Mouse (Mus musculus) cerebellum, adult 9-10 months (tissue): ENCODE measurements around the gene Bace2.

ENCODE experiments used
- DNase-seq: peaks from one replicate; pipeline ENCODE4 v3.0.0; 2022

The Bace2 gene

DNA sequence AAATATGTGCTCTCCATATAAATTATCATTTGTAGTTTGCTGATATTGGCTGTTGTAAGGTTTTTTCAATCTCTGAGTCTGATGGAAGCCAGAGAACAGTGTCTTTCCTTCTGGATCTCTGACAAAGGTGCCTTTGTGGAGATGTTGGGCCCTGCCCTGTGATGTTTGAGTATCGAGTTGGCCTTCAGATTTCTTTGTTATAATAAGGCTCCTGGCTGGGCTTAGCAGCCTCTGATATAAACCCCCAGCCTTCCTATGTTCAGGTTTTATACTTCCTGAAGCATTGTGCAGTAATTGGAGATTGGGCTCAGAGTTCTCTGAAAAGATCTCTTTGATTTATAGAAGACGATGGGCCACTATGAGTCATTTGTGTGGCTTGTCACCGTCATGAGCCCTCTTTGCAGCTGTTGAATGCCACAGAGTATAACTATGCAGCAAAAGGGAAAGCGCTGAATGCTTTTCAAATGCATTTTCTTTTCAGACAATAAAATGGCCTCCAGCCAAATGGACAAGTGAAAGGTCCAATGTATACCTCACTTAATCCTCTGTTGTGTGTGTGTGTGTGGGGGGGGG lies 45.8 kb downstream of the Bace2 start:
- DNase-seq: no peak

DNA sequence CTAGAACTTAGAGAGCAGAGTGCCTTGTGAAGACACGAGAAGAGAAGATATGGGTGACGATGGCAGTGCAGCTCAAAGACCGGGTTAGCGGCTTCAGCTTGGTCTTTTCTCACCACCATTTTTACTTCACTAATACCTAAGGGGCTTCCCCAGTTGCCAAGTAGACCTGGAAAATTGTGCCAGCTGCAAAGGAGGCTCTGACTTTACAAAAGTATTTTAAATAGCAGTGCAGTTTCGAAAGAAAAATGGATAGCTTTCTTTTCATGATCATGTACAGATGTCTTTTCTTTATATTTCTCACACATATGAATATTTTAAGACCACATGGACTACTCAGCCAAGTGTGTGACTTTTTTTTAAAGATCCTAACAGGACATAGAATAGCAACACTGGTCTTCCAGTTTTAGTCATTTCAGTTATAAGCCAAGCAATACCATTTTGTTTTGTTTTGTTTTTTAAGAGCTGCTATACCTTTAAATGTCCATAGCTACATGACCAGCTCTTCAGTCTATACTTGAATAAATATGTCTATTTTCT lies 49.0 kb downstream of the Bace2 start:
- no peak for DNase-seq

DNA sequence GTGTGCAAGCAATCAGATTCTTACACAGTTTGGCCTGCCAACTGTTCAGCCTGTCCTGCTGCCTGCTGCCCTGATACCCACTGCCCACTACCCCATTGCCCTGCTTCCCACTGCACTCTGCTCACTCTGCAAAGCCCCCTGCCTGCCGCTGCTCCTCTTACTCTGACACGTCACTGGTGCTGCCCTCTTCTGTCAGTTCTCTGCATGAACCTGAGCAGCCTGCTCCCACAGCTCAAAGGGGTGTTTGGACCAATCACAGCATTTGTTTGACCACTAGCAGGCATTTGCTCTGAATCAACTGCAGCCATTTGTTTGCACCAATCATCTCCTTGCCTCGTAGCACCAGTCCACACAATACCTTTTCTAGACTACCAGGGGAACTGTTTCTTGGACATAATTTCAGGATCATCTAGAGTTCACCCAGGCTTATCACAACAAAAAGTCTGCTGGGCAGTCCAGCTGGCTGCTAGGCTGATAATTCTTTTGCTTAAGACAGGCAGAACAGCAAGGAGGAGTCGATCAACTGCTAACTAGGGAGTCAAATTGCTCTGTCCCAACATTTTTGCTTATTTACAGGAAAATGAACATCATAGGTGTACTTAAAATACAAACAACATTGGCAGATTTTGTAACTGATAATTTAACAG lies 61.5 kb downstream of the Bace2 start:
- no peak for DNase-seq

DNA sequence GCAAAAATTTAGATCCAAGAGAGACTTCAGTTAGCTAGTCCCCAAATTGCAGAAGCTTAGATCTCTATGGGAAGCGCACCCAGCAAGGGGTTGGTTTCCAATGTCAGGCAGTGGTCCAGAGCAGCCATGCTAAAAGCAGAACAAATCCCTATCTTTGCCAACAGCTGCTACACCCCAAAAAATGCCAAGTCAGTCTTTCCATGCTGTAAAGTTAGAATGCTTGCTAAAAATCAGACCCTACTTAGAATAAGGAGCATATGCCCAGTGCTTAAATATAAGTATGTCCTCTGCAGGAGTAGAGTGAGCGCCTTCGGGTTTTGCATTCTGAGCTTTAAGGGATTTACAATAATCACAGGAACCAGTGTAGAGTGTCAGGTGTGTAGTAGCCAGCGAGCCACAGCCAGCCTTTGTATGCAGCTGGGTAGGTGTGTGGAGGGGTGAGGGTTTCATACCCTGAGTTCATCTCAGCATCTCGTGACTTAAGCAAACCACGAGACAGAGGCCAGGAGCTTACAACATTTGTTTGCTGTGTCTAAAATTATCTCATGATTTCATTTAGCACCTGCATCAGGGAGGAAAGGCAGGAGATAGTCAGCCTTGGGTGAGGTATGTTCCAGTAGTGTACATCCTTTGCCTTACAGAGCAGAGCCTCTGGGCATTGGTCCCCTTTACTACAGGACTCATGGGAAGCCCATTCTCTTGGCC lies 62.4 kb downstream of the Bace2 start:
- no peak for DNase-seq

DNA sequence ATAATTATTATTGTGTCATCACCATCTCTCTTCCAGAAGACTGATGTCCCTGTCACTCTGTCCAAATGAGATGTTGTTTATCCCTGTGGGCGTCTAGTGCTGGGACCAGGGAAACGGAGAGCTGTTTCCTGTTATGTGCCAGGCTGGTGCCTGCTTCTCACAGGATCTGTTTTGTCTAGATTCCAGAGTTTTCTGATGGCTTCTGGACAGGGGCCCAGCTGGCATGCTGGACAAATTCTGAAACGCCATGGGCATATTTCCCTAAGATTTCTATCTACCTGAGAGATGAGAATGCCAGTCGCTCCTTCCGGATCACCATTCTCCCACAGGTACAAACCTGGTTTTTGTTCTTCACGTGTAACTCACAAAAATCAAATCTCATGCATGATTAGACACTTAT lies 65.1 kb downstream of the Bace2 start:
- DNase-seq: no peak

DNA sequence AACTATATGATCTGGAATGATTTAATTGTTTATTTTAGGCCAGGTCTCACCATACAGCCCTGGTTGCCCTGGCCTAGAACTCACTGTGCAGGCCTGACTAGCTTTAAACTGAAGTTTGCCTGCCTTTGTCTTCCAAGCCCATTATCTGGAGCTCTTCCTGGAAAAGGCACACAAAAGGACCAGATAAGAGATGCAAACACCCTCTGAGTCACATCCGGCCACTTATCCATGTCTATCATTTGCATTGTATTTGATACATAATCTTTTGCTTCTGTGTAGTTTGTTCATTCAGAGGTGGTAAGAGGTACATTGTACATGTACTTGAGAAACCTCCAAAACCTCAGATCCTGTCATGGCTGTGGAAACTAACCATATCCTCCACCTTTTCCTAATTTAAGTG lies 67.1 kb downstream of the Bace2 start:
- DNase-seq: no peak

DNA sequence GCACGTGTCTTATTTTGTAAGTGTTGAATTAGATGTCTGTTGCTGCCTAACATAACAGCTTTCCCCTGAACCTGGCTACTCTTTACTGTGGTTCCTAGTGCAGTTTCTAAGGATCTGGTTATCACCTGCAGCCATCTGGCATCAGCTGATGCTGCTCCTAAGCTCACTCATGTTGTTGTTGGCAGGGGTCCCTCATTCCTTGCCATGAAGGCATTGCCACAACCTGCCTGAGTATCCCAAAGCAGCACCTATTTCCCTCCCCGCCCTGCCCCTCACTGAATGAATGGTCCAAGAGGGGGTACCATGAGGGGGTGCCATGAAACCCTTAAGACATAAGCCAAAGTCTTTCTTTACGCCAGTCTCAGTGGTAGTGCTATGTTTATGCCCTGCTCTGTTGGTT lies 71.5 kb downstream of the Bace2 start:
- DNase-seq: no peak

DNA sequence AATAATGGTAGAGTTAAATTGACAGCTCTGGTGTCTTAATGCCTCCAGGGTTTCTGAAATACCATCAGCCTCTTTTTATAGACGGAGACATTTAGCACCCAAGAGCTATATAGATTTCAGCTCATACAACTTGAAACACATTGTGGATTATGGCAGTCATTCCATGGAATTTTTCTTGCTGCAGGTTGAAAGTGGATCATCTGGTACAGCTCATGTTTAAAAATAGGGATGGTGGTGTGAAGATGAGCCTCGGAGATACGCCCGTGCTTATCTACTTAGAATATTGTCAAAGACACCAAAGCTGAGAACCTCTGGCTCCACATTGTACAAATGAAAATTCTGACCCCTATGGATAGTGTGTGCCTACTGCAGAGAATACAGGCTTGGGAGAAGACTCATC lies 73.5 kb downstream of the Bace2 start:
- no peak for DNase-seq

DNA sequence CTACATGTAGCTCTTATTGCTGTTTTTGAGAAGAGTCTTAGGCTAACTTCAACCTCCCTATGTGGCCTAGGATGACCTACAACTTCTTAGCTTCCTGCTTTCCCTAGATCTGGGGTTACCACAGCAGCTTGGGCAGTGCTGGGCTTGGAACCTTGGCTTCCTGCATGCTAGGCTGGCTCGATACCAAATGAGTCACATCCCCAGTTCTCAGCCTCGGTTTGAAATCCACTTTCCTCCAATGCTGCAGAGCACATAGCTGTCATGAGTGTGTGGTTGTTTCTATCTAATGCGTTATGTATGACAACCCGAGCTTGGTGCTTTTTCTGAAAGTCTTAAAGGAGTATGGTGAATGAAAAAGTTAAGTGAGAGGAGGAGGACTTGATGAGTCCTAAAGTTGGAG lies 74.8 kb downstream of the Bace2 start:
- DNase-seq: no peak

DNA sequence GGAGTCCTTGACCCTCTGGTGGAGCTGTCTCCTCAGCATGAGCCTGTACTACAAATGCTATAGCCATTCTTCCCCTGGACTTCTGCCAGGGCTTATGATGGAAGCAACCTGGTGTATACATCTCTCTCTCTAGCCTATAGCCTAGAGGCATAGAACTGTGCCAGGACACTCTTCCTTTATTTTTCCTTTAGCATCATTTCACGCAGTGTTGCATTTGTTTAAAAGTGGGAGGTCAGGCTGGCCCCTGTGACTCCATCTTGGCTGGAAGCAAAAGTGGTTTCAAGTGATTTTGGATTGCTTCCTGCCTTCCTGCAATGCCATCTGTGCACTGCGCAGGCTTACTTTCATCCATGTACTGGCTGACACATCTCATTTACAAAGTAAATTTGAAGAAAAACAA lies 77.7 kb downstream of the Bace2 start:
- DNase-seq: peak; percentile 39

DNA sequence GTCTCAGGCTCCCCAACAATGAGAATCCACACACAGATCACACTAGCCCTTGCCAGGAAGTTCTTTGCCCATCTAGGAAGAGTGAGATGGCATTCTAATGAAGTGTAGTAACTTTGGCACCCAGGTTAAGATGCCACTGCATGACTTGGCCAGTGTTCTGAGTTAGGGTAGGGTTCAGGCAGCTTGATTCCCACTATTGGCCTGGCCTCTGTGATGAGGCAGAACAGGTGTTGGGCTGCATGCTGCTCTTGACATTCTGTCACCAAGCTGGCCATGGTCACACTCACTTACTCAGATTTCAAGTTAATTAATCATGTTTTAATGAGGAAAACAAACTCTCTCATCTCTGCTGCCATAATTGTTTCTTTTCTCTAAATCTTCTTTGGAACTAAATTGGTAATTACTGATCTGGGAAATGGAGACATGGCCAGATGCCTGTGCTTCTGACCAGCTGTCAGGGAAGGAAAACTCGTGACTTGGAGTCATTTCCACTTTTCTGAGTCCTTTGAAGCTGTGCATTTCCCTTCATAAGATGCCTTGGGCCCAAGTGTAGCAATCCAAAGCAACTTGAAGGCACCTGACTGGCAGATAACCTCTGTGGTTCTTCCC lies 81.0 kb downstream of the Bace2 start:
- no peak for DNase-seq

DNA sequence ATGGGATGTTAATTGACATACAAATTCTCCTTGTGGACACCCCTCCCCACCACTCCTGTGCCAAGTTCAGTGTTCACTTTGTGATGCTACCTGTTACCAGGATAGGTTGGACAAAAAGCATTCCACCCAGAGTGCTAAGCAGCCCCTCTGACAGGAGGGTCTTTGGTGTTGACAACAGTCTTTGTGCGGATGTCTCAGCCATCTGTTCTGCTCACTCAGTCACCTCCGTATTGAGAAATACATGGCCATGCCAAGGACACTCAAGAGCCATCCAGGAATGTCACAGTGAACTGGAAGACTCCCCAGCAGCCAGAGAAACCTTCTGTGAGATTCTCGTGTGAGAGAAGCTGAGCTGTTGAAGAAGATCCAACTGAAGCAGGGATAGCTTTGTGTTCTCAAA lies 81.6 kb downstream of the Bace2 start:
- DNase-seq: no peak

DNA sequence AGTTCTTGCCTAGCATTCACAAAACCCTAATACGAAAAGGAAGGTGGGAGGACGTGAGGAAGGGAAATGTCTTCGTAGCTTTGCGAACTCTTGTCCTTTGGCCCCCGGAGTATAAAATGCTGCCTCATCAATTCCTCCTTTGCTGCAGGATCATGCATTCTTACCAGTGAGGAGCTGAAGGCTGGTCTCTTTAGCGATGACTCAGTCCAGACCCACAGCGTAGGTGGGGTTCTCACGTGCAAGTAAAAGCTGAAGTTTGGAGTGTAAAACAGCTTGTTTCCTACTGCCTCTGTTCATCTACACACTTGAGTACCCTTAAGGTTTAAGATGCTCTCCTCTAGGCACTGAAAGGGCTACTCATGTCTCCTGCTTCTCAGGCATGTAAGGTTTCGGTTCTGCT lies 85.4 kb downstream of the Bace2 start:
- no peak for DNase-seq

DNA sequence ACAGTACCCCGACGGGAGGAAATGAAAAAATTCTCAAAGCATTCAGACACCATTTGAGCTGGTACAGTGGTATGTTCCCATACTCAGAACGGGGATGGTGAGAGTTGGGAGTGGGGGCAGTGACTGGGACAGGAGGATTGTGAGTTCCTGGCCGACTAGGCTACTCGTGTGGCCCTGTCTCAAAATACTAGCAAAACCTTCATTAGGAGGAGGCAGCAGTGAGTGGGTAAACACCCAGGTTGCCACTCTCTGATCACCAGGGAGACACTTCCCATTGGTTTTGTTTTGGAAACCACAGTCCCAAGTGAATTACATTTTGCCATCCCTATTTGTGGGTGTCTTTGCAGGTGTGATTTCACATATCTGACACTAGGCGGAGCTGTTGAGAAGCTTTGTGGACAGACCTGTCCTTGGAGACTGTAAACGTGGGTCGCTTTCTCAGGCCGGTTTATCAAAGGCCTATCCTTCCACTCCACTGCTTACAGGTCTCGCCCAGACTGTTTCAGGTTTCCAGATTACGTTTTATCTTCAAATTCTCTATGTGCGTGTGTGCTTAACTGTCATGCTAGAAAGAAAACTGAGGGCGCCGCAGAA lies 87.2 kb downstream of the Bace2 start:
- DNase-seq: peak; percentile 46

DNA sequence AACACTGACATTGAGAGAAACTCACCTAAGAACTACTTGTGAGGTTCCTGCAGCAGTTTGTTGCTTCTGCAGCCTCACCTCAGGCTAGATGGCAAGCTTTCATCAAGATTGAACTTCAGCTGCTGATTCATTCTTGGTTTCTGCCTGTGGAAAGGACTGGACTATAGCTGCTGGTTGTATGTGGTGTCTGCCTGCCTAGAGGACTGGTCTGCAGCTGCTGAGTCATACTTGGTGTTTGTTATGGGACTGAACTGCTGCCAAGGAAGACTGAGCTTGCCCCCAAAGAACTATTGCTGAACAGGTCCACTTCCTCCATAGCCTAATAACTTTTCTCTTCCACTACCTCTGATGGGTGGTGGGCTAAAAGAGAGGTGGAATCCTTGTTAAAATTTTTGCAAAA lies 90.8 kb downstream of the Bace2 start:
- no peak for DNase-seq

DNA sequence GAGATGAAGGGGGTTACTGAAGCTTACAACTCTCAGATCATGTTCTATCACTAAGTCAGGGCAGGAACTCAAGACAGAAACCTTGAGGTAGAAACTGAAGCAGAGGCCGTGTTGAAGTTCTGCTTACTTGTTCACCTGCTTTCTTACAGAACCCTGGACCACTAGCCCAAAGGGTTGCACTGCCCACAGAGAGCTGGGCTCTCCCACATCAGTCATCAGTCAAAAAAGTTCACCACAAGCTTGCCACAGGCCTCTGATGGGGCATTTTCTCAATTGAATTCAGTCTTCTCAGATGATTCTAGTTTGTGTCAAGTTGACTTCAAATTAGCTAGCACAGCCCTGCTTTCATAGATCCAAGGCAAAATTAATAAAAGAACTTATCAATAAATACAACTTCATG lies 103.3 kb downstream of the Bace2 start:
- DNase-seq: no peak

DNA sequence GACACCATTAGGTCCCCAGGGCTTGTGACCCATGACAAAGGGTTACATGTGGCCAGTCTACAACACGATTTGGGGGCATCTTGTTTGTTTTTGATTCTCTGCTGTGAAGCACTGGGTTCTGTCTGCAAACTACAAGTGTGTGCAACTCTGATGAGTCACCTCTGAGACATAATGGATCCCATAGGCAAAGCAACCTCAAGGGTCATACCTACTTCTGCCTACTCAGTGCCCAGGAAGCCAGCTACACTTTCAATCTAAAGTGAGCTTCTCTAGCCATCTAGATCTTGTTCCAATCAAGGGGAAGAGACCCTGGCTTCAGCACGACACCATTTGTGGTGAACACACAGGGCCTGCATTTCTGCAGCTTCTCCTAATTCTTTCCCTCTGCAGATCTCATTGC lies 104.7 kb downstream of the Bace2 start:
- DNase-seq: no peak

DNA sequence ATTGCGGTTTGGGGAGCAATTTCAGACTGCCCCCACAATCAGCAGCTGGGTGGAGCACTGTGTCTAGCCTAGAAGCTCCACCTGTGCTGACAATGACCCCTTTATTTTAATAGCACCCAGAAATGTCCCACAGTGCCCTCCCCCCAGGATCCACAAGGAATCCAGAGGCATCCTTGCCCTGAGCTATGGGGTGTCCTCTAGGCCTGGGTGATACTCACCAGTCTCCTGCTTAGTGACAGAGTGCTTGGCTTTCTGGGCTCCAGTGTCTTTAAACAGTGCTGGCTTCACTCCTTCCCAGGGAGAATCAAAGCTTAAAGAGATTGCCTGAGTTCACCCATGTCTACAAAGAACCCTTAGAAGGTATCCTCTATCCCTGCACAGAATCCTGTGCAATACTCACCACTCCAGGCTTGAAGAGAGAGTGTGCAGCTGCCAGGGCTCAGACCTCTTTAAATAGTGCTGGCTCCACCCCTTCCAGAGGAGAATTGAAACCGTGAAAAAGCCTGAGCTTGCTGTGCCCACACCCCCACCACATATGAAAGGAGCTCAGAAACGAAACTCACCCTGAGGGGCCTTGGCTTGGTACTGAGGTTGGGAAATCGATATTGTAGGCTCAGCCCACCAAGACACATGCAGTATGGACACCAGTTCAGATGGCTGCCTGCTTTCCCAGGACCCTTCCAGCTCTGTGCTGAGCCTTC lies 106.1 kb downstream of the Bace2 start, which contains the start of gene Mx1:
Mx1 (minus strand) TSS at position 427 of the 701 bp plus-strand sequence.
- DNase-seq: no peak

DNA sequence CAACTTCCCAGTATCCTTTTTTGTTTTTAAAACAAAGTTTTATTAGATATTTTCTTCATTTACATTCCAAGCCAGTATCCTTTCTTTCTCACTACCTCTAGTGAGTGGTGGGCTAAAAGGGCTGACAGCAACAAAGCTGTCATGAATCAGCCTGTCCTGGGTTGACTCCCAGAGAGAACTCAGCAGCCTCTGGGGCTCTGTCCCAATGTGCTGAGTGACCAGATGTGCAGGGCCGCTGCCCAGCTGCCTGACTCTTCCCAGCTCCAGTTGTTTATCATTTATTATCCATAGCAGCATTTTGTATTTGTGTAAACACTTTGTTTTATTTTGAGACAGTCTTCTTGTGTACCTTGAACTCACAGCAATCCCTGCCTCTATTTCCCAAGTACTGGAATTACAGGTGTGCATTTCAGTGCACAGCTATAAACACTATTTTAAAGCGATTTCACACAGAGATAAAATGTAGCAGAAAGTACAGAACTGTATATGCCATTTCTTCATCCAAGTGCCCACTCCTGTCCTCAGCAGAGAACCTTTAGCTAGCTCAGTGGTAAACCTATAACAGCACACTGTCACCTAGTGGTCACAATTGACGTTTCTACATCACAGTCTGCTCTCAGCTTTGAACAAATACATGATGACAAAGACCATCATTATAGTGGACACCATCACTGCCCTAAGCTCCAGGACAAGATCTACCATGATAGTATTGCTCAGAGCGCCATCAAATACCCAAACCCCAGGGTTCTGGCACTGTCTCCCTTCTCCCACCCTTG lies 109.8 kb downstream of the Bace2 start:
- no peak for DNase-seq

DNA sequence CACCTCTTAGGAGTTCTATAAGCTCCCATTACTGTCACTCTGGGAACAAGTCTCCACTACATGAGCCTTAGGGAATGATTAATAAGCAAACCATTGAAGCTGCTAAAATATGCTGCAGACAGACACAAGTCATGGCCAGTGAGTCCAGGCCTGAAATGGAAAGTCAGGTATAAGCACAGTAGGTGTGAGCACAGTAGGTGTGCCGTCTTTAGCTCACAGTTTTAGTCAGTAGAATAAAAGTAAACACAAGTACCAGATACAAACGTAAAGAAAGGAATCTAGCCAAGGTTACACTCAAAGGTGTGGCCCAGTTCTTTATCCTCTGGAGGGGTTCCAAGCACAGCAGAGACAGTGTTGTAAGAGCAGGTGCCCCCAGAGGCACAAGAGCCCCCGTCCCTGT lies 110.9 kb downstream of the Bace2 start:
- no peak for DNase-seq

DNA sequence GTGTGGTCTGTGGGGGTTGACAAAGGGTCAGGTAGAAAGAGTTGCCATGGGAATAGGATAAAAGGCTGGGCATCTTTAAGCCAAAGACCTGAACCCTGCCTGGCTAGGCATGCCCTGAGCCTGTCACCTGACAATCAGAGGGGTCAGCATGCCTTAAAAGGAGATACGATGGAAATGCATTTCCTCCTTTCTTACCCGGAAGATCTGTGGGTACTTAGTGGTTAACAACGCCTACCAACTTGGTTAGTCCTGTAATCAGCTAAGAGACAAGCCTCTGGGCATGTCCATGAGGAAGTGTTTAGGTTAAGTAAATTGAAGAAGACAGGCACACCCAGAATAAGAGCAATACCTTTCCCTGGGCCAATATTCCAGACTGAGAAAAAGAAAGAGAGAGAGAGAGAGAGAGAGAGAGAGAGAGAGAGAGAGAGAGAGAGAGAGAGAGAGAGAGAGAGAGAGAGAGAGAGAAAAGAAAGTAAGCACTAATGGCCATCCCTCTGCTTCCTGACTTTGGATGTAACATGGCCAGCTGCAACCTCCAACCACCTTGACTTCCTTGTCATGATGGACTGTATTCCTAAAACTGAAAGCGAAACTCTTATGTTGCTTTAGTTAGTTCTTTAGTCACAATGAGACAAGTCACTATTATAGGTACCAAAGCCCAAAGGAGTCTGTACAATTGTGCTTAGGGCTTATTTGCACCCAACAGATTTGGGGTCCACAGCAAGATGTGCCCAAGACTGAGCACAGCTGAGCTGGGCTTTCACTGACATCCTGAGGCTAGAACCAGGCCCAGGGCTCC lies 111.7 kb downstream of the Bace2 start:
- no peak for DNase-seq
